Mouse (Mus musculus): ENCODE results near the gene Gm20388. TPM values are rescaled to one million over a fixed set of nuclear protein-coding genes. Genes with fewer than 3 reads are reported as not detected.

The Gm20388 gene
- polyA plus RNA-seq, 1 experiment from 2014 or later = not detected

- Histone ChIP-seq H3K36me3 (no peaks in the 10 kb centered on the region), H3K4me1 (peaks cover 6% of the 10 kb centered on the region; the same call in 1 of the 2 replicates), H3K27ac (no peak overlapping the region), H3K4me3 (no peak overlapping the region), H3K4me2 (no peak overlapping the region), H3K27me3 (replicated peaks) (peaks cover 69% of the 10 kb centered on the region), H3K9me3 (replicated peaks) (no peaks in the 10 kb centered on the region; the same call in 1 of the 2 replicates), H3K9ac (no peak overlapping the region)
- ATAC-seq = no peak
- WGBS (ENCODE audit: insufficient replicate concordance) = 52% methylated on average over 17 of the region's 17 CpGs
Measured at GRCm38 (mm10) chr8:120898828-120899407, 988.3 kb downstream of the Gm20388 start.

DNA sequence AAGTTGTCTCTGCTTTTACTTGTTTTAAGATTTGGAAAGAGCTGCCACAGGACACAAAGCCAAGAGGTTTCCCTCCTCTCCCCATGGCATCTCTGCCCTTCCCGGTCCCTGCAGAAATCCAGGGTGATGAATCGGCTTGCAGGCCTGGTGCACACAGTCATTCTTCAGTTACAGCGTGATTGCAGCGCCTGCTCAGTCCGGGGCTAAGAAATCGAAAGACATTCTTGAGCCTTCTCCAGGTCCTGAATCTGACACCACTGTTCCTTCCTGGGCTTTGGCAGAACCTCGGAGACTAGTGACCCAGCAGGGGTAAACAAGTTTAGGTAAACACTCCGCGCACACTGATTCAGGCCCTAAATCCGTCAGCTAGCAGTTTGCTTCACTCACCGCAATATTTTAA is 991.7 kb downstream of the Gm20388 start:
- Histone ChIP-seq H3K9ac (no peak overlapping the region), H3K36me3 (no peaks in the 10 kb centered on the region), H3K27ac (no peak overlapping the region), H3K9me3 (replicated peaks) (no peaks in the 10 kb centered on the region; the same call in 1 of the 2 replicates), H3K4me1 (no peaks in the 10 kb centered on the region), H3K4me2 (no peak overlapping the region), H3K27me3 (replicated peaks) (peaks cover 35% of the 10 kb centered on the region), H3K4me3 (no peak overlapping the region)
- no peak for ATAC-seq
- 48% methylated on average over 11 of the region's 11 CpGs for WGBS (ENCODE audit: insufficient replicate concordance)

DNA sequence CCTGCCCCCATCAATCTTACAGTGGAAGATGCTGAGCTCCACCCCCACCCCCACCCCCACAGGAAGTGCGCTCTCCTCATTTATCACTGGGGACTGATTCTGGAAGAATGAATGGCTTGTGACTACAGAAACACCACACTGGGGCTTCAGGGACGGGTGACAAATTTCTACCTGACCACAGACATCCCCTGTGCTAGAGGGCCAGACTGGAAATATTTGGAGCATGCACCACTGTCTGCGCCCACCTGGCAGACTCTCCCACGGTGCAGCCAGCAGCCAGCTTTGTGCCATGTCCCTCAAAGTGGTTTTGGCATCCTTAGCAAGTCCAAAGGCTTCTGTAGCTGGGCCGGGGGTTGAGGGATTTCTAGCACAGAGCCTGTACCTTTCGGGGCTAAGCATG is 997.0 kb downstream of the Gm20388 start:
- H3K36me3 ChIP-seq = no peaks in the 10 kb centered on the region
- no peak overlapping the region for H3K4me3 ChIP-seq
- H3K4me2 ChIP-seq = no peak overlapping the region
- H3K9me3 ChIP-seq (replicated peaks) = no peaks in the 10 kb centered on the region
- no peak overlapping the region for H3K9ac ChIP-seq
- no peak overlapping the region for H3K27ac ChIP-seq
- WGBS (ENCODE audit: insufficient replicate concordance) = 21% methylated on average over 6 of the region's 6 CpGs
- H3K4me1 ChIP-seq = 0 out of 2 replicates have a peak, but pooled peaks cover 4% of the 10 kb centered on the region
- peaks cover 13% of the 10 kb centered on the region; the same call in 1 of the 2 replicates for H3K27me3 ChIP-seq (replicated peaks)
- no peak for ATAC-seq

DNA sequence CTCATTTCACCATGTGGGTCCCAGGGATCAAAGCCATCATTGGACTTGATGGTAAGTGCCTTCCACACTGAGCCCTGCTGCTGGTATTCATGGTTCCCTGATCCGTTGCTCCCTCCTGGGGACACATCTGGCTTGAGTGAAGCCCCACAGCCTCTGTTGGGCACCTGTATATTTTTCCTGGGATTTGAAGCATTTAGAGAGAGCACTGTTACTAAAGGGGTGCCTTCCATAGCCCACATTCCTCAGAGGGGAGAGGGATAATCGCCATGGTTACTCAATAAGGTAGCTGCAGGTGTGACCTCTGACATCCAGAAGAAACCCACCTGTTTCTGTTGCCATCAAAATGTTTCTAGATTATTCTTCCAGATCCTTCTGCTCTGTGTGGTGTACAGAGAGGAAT is 1000.3 kb downstream of the Gm20388 start:
- ATAC-seq = no peak
- H3K36me3 ChIP-seq = no peaks in the 10 kb centered on the region
- no peak overlapping the region for H3K9ac ChIP-seq
- no peak overlapping the region for H3K27ac ChIP-seq
- 0 out of 2 replicates have a peak, but pooled peaks cover 4% of the 10 kb centered on the region for H3K4me1 ChIP-seq
- H3K27me3 ChIP-seq (replicated peaks) = 0 out of 2 replicates have a peak, but pooled peaks cover 11% of the 10 kb centered on the region
- H3K4me3 ChIP-seq = no peak overlapping the region
- no peaks in the 10 kb centered on the region for H3K9me3 ChIP-seq (replicated peaks)
- 66% methylated on average over 2 of the region's 2 CpGs for WGBS (ENCODE audit: insufficient replicate concordance)
- no peak overlapping the region for H3K4me2 ChIP-seq

DNA sequence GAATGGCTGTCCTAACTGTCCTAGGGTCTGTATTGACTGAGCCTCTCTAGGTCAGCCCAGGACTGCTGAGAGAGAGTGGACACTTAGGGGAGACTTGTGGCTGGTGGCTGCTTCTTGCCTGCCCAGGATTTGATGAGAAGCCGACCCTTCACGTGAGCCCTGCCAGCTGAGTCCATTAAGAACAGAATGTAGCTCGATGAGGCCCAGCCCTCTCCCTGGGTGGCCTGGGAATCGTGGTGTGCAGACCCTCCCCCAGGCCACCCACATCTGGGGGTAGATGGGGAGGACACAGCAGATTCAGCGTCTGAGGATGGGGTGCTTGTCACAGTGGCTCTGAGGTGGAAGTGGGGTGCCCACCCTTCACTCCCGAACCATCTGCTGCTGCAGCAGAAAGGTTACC is 1001.8 kb downstream of the Gm20388 start:
- Histone ChIP-seq H3K9ac (no peak overlapping the region), H3K4me1 (0 out of 2 replicates have a peak, but pooled peaks cover 4% of the 10 kb centered on the region), H3K4me3 (no peak overlapping the region), H3K4me2 (no peak overlapping the region), H3K27me3 (replicated peaks) (0 out of 2 replicates have a peak, but pooled peaks cover 11% of the 10 kb centered on the region), H3K9me3 (replicated peaks) (no peaks in the 10 kb centered on the region), H3K36me3 (no peaks in the 10 kb centered on the region), H3K27ac (no peak overlapping the region)
- no peak for ATAC-seq
- WGBS (ENCODE audit: insufficient replicate concordance) = 42% methylated on average over 6 of the region's 6 CpGs

- H3K27ac ChIP-seq = no peak overlapping the region
- no peak overlapping the region for H3K4me2 ChIP-seq
- H3K9me3 ChIP-seq (replicated peaks) = no peaks in the 10 kb centered on the region
- 0 out of 2 replicates have a peak, but pooled peaks cover 4% of the 10 kb centered on the region for H3K27me3 ChIP-seq (replicated peaks)
- H3K9ac ChIP-seq = no peak overlapping the region
- no peak overlapping the region for H3K4me3 ChIP-seq
- ATAC-seq = 0 out of 2 replicates have a peak, but pooled peaks have one; percentile 21
- H3K36me3 ChIP-seq = no peaks in the 10 kb centered on the region
- H3K4me1 ChIP-seq = no peaks in the 10 kb centered on the region
- 31% methylated on average over 14 of the region's 14 CpGs for WGBS (ENCODE audit: insufficient replicate concordance)
Measured at GRCm38 (mm10) chr8:120916831-120917435, 1006.3 kb downstream of the Gm20388 start.

- WGBS (ENCODE audit: insufficient replicate concordance) = 82% methylated on average over 4 of the region's 4 CpGs
- Histone ChIP-seq H3K4me3 (no peak overlapping the region), H3K27me3 (replicated peaks) (no peaks in the 10 kb centered on the region), H3K36me3 (no peaks in the 10 kb centered on the region), H3K4me2 (no peak overlapping the region), H3K9me3 (replicated peaks) (no peaks in the 10 kb centered on the region), H3K9ac (no peak overlapping the region), H3K27ac (no peak overlapping the region), H3K4me1 (no peaks in the 10 kb centered on the region)
- ATAC-seq = no peak
Measured at GRCm38 (mm10) chr8:120920527-120920926, 1009.9 kb downstream of the Gm20388 start.

DNA sequence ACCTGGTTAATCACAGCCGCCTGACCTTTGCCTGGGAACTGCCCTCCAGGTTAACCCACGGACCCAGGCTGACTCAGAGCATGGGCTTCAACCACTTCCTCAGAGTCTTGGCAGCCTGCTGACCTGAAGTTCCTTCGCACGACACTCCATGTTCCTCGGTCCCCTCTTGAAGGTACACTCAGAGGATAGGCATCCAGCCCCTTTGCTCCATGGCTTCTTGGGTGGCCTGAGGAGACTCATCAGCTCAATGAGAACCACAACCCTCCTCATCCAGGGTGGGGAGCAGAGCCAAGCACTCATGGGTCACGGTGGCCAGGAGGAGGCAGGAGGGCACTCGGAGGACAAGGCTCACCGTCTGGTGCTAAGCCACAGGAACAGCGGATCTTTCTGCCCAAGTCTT is 1015.6 kb downstream of the Gm20388 start:
- H3K27me3 ChIP-seq (replicated peaks) = no peaks in the 10 kb centered on the region
- 69% methylated on average over 9 of the region's 9 CpGs for WGBS (ENCODE audit: insufficient replicate concordance)
- H3K9ac ChIP-seq = no peak overlapping the region
- no peak overlapping the region for H3K4me3 ChIP-seq
- H3K4me1 ChIP-seq = no peaks in the 10 kb centered on the region
- no peak for ATAC-seq
- H3K27ac ChIP-seq = no peak overlapping the region
- H3K4me2 ChIP-seq = no peak overlapping the region
- no peaks in the 10 kb centered on the region for H3K36me3 ChIP-seq
- H3K9me3 ChIP-seq (replicated peaks) = no peaks in the 10 kb centered on the region

DNA sequence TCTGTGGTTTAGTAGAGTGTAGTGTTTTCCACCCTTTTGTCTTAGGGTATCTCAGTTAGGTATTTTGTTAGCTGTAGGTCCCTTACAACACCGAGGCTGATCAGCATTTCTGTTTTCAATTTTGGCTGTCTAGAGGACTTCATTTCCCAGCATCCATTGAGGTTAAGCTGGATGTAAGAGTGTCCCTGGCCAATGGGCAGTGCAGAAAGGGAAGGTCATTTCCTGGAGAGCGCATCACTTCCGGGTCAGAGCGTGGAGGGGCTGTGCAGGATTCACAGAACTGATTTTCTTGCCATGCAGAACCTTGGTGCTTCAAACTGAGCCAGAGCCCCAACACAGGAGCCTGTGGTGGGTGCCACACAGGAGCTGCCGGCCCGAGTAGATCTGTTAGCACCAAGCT is 1017.4 kb downstream of the Gm20388 start:
- WGBS (ENCODE audit: insufficient replicate concordance) = 66% methylated on average over 6 of the region's 6 CpGs
- H3K36me3 ChIP-seq = no peaks in the 10 kb centered on the region
- ATAC-seq = no peak
- H3K9ac ChIP-seq = no peak overlapping the region
- no peaks in the 10 kb centered on the region for H3K27me3 ChIP-seq (replicated peaks)
- H3K4me3 ChIP-seq = no peak overlapping the region
- no peaks in the 10 kb centered on the region for H3K9me3 ChIP-seq (replicated peaks)
- H3K4me1 ChIP-seq = no peaks in the 10 kb centered on the region
- no peak overlapping the region for H3K27ac ChIP-seq
- H3K4me2 ChIP-seq = no peak overlapping the region

GRCm38 (mm10) chr8:120934596-120934995 is 1024.0 kb downstream of the Gm20388 start:
- 72% methylated on average over 9 of the region's 9 CpGs for WGBS (ENCODE audit: insufficient replicate concordance)
- Histone ChIP-seq H3K27me3 (replicated peaks) (no peaks in the 10 kb centered on the region; the same call in 1 of the 2 replicates), H3K9ac (no peak overlapping the region), H3K9me3 (replicated peaks) (no peaks in the 10 kb centered on the region), H3K4me2 (no peak overlapping the region), H3K4me3 (no peak overlapping the region), H3K36me3 (no peaks in the 10 kb centered on the region), H3K4me1 (peaks cover 14% of the 10 kb centered on the region; the same call in 1 of the 2 replicates), H3K27ac (no peak overlapping the region)
- ATAC-seq = no peak

DNA sequence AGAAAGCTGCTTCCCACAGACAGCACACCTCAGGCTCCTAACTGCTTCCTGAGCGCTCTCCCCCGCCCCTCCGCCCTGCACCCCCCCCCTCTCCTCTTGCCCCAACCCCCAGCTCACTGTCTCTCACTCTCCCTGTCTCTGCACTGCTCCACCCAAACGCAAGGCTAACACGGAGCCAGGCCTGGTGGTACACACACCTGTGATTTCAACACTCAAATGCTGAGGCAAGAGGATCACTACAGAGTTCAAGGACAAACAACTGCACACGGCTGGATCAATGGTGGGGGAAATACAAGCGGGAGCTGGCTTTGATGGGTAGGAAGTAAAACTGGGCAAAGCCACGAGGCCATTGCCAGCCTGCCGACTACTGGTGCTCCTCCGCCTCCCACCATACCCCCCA is 1026.0 kb downstream of the Gm20388 start:
- peaks cover 7% of the 10 kb centered on the region; the same call in 1 of the 2 replicates for H3K27me3 ChIP-seq (replicated peaks)
- peak; percentile 43 for ATAC-seq
- no peak overlapping the region for H3K4me2 ChIP-seq
- no peak overlapping the region for H3K27ac ChIP-seq
- no peak overlapping the region for H3K4me3 ChIP-seq
- H3K36me3 ChIP-seq = no peaks in the 10 kb centered on the region
- 42% methylated on average over 9 of the region's 10 CpGs for WGBS (ENCODE audit: insufficient replicate concordance)
- H3K9me3 ChIP-seq (replicated peaks) = no peaks in the 10 kb centered on the region
- peaks cover 14% of the 10 kb centered on the region; the same call in 1 of the 2 replicates for H3K4me1 ChIP-seq
- H3K9ac ChIP-seq = no peak overlapping the region

GRCm38 (mm10) chr8:120937474-120937873 is 1026.8 kb downstream of the Gm20388 start:
- Histone ChIP-seq H3K27me3 (replicated peaks) (peaks cover 7% of the 10 kb centered on the region; the same call in 1 of the 2 replicates), H3K4me1 (peaks cover 14% of the 10 kb centered on the region; the same call in 1 of the 2 replicates)
- ATAC-seq = no peak; the same call in 1 of the 2 replicates

More at GRCm38 (mm10) chr8:120937474-120937873, 1026.8 kb downstream of the Gm20388 start:
- Histone ChIP-seq H3K9ac (no peak overlapping the region), H3K9me3 (replicated peaks) (no peaks in the 10 kb centered on the region), H3K4me3 (no peak overlapping the region), H3K4me2 (no peak overlapping the region), H3K36me3 (no peaks in the 10 kb centered on the region), H3K27ac (no peak overlapping the region)
- WGBS (ENCODE audit: insufficient replicate concordance) = 61% methylated on average over 9 of the region's 9 CpGs

Data from liver, embryonic 12.5 days (tissue).